Mouse (Mus musculus) midbrain, postnatal 0 days (tissue): Measurements from ENCODE around the gene Nkx2-5. TPM values are rescaled to one million over a fixed set of nuclear protein-coding genes. Genes with fewer than 3 reads are reported as not detected.

Experiments used
- ATAC-seq: fragments of 200-750 bp; cut with Nextera tagmentation; 2 replicates; pipeline ENCODE4 v1.8.0; 2017; ENCODE audit warnings: moderate number of reproducible peaks, mild to moderate bottlenecking, moderate TSS enrichment, moderate library complexity; ENCODE audit not compliant: low FRiP score
- DNase-seq: peaks from one replicate; pipeline ENCODE4 v3.0.0-alpha.2; 2015; ENCODE audit warnings: low spot score
- H3K27ac ChIP-seq: fragments of 300-500 bp; sonication (generic); 2 replicates; pipeline ENCODE4 v1.5.1; 2014; ENCODE audit warnings: low read depth, mild to moderate bottlenecking, low read length, mixed read lengths
- H3K27me3 ChIP-seq: fragments of 300-500 bp; sonication (generic); 2 replicates; pipeline ENCODE4 v1.6.1; 2014; ENCODE audit warnings: low read length, control low read depth, mixed read lengths; ENCODE audit not compliant: insufficient read depth
- H3K36me3 ChIP-seq: fragments of 300-500 bp; sonication (generic); 2 replicates; pipeline ENCODE4 v1.6.1; 2014; ENCODE audit warnings: low read length, control low read depth, mixed read lengths; ENCODE audit not compliant: insufficient read depth
- H3K4me1 ChIP-seq: fragments of 300-500 bp; sonication (generic); 2 replicates; pipeline ENCODE4 v1.6.1; 2014; ENCODE audit warnings: mild to moderate bottlenecking, control low read depth, antibody characterized with exemption, low read length, mixed read lengths; ENCODE audit not compliant: insufficient read depth
- H3K4me2 ChIP-seq: fragments of 300-500 bp; sonication (generic); 2 replicates; pipeline ENCODE4 v1.6.1; 2014; ENCODE audit warnings: low read depth, mild to moderate bottlenecking, low read length, mixed read lengths; ENCODE audit not compliant: poor library complexity, severe bottlenecking
- H3K4me3 ChIP-seq: fragments of 300-500 bp; sonication (generic); 2 replicates; pipeline ENCODE4 v1.5.1; 2014; ENCODE audit warnings: low read depth, mild to moderate bottlenecking, low read length, moderate library complexity
- H3K9ac ChIP-seq: fragments of 300-500 bp; sonication (generic); replicated peaks from 2 replicates; pipeline ENCODE4 v1.6.1; 2014; ENCODE audit warnings: mild to moderate bottlenecking, low read length, moderate library complexity, mixed read lengths; ENCODE audit not compliant: poor library complexity, severe bottlenecking
- H3K9me3 ChIP-seq: fragments of 300-500 bp; sonication (generic); 2 replicates; pipeline ENCODE4 v1.6.1; 2016; ENCODE audit warnings: low read length, control low read depth
- CTCF ChIP-seq: IDR thresholded peaks from 2 replicates; pipeline ENCODE4 v1.5.1; 2016; ENCODE audit warnings: antibody characterized with exemption, mild to moderate bottlenecking
- WGBS: fragments of 180-500 bp; shearing (Covaris S2); extraction: QIAGEN DNeasy Blood & Tissue Kit; methylation state at CpG from one replicate; pipeline ENCODE4 v1.1.7; 2014; 5-methylcytosine and 5-hydroxymethylcytosine counted together
- polyA plus RNA-seq: library from polyadenylated mRNA; unstranded; fragments of >200 nt; fragmentation: Nextera tagmentation; extraction: Ambion mirVana; gene quantifications from 2 replicates; pipeline ENCODE4 v1.2.1, GENCODE M21; 2015
- total RNA-seq: library from RNA; depleted of rRNA; stranded (reverse); fragments of >200 nt; gene quantifications from 2 replicates; pipeline ENCODE4 v1.2.3, GENCODE M21; 2014

Nkx2-5 gene
- total and polyA plus RNA-seq, 2 experiments from 2014 or later: not detected

- ATAC-seq (no peak), DNase-seq (no peak)
- no peaks in the 10 kb centered on the region; the same call in 1 of the 2 replicates for H3K27me3 ChIP-seq
- H3K4me3 ChIP-seq: no peak overlapping the region
- H3K4me1 ChIP-seq: no peaks in the 10 kb centered on the region
- TF ChIP-seq CTCF: no peak
- 78% methylated on average over 7 of the region's 7 CpGs for WGBS
- no peaks in the 10 kb centered on the region for H3K9me3 ChIP-seq
- H3K9ac ChIP-seq: no peak overlapping the region
- peaks cover 25% of the 10 kb centered on the region for H3K36me3 ChIP-seq
- no peak overlapping the region for H3K27ac ChIP-seq
- no peak overlapping the region for H3K4me2 ChIP-seq
Observed at GRCm38 (mm10) chr17:26795386-26795785, 49.4 kb downstream of the Nkx2-5 start.

GRCm38 (mm10) chr17:26794744-26795143, 50.1 kb downstream of the Nkx2-5 start:
- DNase-seq (peak; percentile 50), ATAC-seq (no peak)
- no peak overlapping the region for H3K4me3 ChIP-seq
- WGBS: 21% methylated on average over 3 of the region's 3 CpGs
- no peaks in the 10 kb centered on the region for H3K9me3 ChIP-seq
- no peaks in the 10 kb centered on the region for H3K4me1 ChIP-seq
- no peak overlapping the region for H3K4me2 ChIP-seq
- peak; percentile 82 for TF ChIP-seq CTCF
- H3K36me3 ChIP-seq: peaks cover 31% of the 10 kb centered on the region
- H3K27me3 ChIP-seq: no peaks in the 10 kb centered on the region; the same call in 1 of the 2 replicates
- H3K9ac ChIP-seq: no peak overlapping the region
- H3K27ac ChIP-seq: no peak overlapping the region

GRCm38 (mm10) chr17:26793068-26793765, 51.6 kb downstream of the Nkx2-5 start:
- H3K4me2 ChIP-seq: no peak overlapping the region
- H3K9ac ChIP-seq: no peak overlapping the region
- H3K27me3 ChIP-seq: no peaks in the 10 kb centered on the region; the same call in 1 of the 2 replicates
- H3K27ac ChIP-seq: no peak overlapping the region
- H3K36me3 ChIP-seq: peaks cover 46% of the 10 kb centered on the region
- WGBS: 85% methylated on average over 5 of the region's 5 CpGs
- no peaks in the 10 kb centered on the region for H3K9me3 ChIP-seq
- H3K4me3 ChIP-seq: no peak overlapping the region
- no peak for TF ChIP-seq CTCF
- DNase-seq (no peak), ATAC-seq (no peak)
- no peaks in the 10 kb centered on the region for H3K4me1 ChIP-seq

DNA sequence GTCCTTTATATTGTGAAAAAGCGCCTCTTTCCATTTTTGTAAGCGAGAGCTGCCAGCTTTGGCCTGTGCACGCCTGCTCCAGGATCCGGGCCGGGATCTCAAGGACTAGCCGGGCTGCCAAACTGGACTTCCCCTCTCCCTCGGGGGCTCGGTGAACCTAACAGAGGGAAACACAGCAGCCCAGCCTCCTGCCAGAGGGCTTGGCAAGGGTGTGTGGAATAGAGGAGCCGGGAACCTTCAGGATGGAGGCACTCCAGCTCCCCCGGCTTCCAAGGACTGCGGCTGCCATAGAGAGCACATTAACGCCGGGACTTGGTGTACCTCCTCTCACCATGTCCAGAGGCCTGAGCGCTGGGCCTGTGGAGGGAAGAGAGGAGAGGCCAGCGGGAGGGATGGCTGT, 52.7 kb downstream of the Nkx2-5 start:
- no peaks in the 10 kb centered on the region for H3K9me3 ChIP-seq
- peaks cover 51% of the 10 kb centered on the region for H3K36me3 ChIP-seq
- DNase-seq: no peak
- TF ChIP-seq CTCF: no peak
- no peak overlapping the region for H3K27ac ChIP-seq
- no peaks in the 10 kb centered on the region for H3K27me3 ChIP-seq
- 95% methylated on average over 15 of the region's 15 CpGs for WGBS
- H3K4me2 ChIP-seq: no peak overlapping the region
- no peak for ATAC-seq
- no peaks in the 10 kb centered on the region for H3K4me1 ChIP-seq
- no peak overlapping the region for H3K9ac ChIP-seq
- H3K4me3 ChIP-seq: no peak overlapping the region

DNA sequence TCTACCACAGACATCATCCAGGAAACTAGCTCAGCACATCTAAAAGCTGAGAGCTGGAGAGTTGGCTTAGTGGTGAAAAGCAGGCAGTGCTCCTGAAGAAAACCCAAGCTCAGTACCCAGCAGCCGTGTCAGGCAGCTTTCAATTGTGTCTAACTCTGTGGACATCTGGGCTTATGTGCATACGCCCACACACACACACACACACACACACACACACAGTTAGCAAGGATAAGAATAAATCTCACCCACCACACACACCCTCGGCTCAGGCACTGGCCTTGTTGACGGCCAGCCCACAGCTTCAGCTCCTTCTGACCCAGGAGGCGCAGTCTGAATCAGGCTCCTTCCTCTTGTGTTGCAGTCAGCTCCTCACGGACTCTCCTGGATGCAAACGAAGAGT, 53.2 kb downstream of the Nkx2-5 start:
- WGBS: 89% methylated on average over 7 of the region's 7 CpGs
- Histone ChIP-seq H3K4me1 (no peaks in the 10 kb centered on the region), H3K36me3 (peaks cover 57% of the 10 kb centered on the region), H3K9ac (no peak overlapping the region), H3K27ac (no peak overlapping the region), H3K4me2 (no peak overlapping the region), H3K9me3 (no peaks in the 10 kb centered on the region), H3K4me3 (no peak overlapping the region), H3K27me3 (no peaks in the 10 kb centered on the region)
- ATAC-seq (no peak), DNase-seq (no peak)
- no peak for TF ChIP-seq CTCF

GRCm38 (mm10) chr17:26790269-26791214, 54.3 kb downstream of the Nkx2-5 start:
- TF ChIP-seq CTCF: no peak
- Histone ChIP-seq H3K27me3 (no peaks in the 10 kb centered on the region), H3K4me3 (no peak overlapping the region), H3K27ac (no peak overlapping the region), H3K9ac (no peak overlapping the region), H3K9me3 (no peaks in the 10 kb centered on the region), H3K4me2 (no peak overlapping the region), H3K4me1 (no peaks in the 10 kb centered on the region), H3K36me3 (peaks cover 57% of the 10 kb centered on the region)
- no peak for DNase-seq
- ATAC-seq: no peak
- 90% methylated on average over 11 of the region's 11 CpGs for WGBS
